Mouse (Mus musculus) megakaryocyte, embryonic 14.5 days (primary cell): ENCODE measurements at regions not wholly inside any gene's neighbourhood (a gene's known extent, or its start where the extent isn't known, plus 50 kb on each side); places are given as distances from the start of the nearest gene placed in this dataset.

Source experiments
- H3K27me3 ChIP-seq: replicated peaks from 2 replicates; pipeline ENCODE3; 2012; ENCODE audit warnings: inconsistent platforms
- H3K36me3 ChIP-seq: replicated peaks from 2 replicates; pipeline ENCODE3; 2012; ENCODE audit warnings: low read length, inconsistent platforms, mixed read lengths
- H3K4me1 ChIP-seq: 2 replicates; pipeline ENCODE4 v1.6.1; 2012; ENCODE audit warnings: inconsistent platforms
- H3K4me3 ChIP-seq: replicated peaks from 2 replicates; pipeline ENCODE3; 2012; ENCODE audit warnings: moderate library complexity, mild to moderate bottlenecking, inconsistent platforms
- H3K9me3 ChIP-seq: 2 replicates; pipeline ENCODE4 v1.6.1; 2012; ENCODE audit warnings: inconsistent platforms
- FLI1 ChIP-seq: IDR thresholded peaks from 2 replicates; pipeline ENCODE4 v1.6.1; 2012; ENCODE audit warnings: low read length, inconsistent platforms, mixed read lengths
- GATA1 ChIP-seq: IDR thresholded peaks from 3 replicates; pipeline ENCODE4 v1.6.1; 2012; ENCODE audit warnings: mixed read lengths, low read length, inconsistent platforms, borderline replicate concordance

DNA sequence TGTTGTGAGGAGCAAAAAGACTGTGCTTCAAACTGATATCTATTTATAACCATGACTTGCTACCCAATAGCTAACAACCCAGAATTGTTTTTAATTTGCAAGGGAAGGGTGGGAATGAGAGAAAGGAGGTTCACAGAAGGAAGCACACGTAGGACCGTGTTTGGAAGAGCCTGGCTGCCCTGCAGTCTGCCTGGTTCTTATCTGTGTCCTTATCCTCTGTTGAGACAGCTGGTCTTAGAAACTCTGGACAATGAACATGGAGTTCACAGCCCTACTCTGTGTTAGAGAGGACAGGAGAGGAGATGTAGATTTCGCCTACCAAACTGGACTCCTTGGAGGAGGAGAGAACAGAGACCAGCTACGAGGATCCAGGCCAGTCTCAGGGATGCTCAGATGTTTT, 141.5 kb upstream of the Jun start:
- H3K9me3 ChIP-seq, result no peaks in the 10 kb centered on the region
- no peaks in the 10 kb centered on the region for H3K27me3 ChIP-seq
- H3K4me3 ChIP-seq, result no peak overlapping the region
- TF ChIP-seq FLI1 (no peak), GATA1 (no peak)
- H3K36me3 ChIP-seq, result no peaks in the 10 kb centered on the region
- H3K4me1 ChIP-seq, result peaks cover 84% of the 10 kb centered on the region

DNA sequence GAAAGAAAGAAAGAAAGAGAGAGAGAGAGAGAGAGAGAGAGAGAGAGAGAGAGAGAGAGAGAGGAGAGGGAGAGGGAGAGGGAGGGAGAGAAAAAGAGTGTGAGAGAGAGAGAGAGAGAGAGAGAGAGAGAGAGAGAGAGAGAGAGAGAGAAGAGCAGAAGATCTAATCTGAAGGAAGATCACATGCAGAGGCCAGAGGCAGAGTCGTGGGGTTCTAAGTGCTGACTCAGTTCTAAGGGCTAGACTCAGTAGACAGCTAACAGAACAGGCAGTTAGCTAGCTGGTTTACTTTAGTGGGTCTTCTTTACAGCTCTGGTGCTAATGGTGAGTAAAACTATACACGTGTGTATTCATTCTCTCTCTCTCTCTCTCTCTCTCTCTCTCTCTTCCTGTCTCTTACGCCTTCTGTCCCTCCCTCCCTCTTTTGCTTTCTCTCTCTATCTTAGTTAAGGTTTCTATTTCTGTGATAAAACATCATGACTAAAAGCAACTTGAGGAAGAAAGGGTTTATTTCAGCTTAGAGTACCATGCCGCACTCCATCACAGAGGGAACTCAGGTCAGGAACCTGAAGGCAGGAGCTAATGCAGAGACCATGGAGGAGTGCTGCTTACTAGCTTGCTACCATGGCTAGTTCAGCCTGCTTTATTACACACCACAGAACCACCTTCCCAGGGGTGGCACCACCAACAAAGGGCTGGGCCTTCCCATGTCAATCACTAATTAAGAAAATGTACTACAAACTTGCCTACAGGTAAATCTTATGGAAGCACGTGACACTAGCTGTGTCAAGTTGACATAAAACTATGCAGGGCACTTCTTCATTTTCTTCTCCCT, 142.8 kb upstream of the Jun start:
- Histone ChIP-seq H3K27me3 (no peaks in the 10 kb centered on the region), H3K4me1 (peaks cover 87% of the 10 kb centered on the region), H3K36me3 (no peaks in the 10 kb centered on the region), H3K4me3 (peak overlapping the region; percentile 77), H3K9me3 (no peaks in the 10 kb centered on the region)
- TF ChIP-seq GATA1, result no peak

DNA sequence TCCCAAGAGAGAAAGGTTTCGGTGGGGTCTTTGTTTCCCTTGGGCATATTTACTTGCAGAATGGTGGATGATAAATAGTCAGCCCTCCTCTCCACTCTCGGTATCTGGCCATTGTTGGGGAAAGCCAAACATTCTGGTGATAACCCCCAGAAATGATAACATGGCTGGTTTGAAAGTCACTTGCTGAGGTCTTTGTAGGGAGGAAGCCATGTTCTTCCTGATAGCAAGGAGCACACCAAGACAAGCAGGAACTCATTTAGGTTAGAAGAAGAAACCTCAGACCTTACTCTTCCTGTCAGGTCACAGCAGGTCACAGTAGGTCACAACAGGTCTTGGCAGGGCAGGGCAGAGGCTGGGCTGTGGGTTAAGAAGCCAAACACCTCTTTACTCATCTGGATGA, 144.1 kb upstream of the Jun start:
- no peaks in the 10 kb centered on the region for H3K27me3 ChIP-seq
- no peaks in the 10 kb centered on the region for H3K36me3 ChIP-seq
- no peak for TF ChIP-seq GATA1
- TF ChIP-seq FLI1, result no peak
- H3K4me1 ChIP-seq, result peaks cover 100% of the 10 kb centered on the region
- no peaks in the 10 kb centered on the region for H3K9me3 ChIP-seq
- peak overlapping the region; percentile 64 for H3K4me3 ChIP-seq

DNA sequence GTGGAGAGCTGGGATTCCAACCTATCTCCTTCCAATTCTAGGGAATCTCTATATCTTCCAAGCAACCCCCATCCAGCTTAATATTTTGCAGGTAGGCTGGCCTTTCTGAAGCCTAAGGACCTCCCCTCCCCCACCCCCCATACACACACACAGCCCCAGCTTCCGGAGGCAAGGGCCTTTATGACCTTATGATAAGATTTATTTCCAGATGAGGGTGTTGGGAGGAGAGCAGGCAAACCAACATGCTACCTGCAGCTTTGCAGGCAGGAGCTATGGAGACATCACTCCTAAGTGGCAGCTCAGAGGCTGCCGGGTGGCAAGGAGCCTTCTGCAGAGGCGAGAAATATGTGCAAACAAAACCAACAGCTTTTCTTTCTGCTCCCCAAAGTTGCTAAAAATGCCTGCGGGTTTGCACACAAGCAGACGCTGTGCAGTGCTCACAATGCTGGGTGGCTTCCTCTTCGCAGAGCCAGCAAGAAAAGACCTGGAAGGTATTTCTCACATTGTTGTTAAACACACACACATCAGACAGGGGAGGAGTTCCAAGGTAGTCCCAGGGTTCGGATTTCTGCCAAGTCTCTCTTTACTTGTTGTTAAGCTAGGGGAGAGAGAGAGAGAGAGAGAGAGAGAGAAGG, 145.2 kb upstream of the Jun start:
- H3K4me3 ChIP-seq, result peak overlapping the region; percentile 46
- TF ChIP-seq FLI1, result no peak
- TF ChIP-seq GATA1, result no peak
- H3K36me3 ChIP-seq, result no peaks in the 10 kb centered on the region
- H3K9me3 ChIP-seq, result no peaks in the 10 kb centered on the region
- H3K4me1 ChIP-seq, result peaks cover 98% of the 10 kb centered on the region
- H3K27me3 ChIP-seq, result no peaks in the 10 kb centered on the region

DNA sequence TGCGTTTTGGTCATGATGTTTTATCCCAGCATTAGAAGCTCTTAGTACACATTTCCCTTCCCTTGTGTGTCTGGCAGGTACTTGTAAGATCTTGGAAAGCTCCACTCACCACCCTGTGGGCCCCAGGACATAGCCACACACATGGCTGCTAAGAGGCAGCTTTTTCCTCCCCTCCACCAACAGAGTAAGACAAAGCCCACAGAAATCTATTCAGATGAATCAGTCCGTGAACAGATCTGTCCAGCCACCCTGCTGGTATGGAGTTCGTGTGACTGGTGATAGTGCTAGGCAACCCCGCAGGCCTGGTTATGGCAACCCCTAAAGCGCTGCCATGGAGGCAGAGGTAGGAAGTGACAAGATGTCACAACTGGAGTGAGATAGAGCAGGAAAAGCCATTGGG, 147.4 kb upstream of the Jun start:
- Histone ChIP-seq H3K4me1 (peaks cover 94% of the 10 kb centered on the region), H3K4me3 (no peak overlapping the region), H3K27me3 (no peaks in the 10 kb centered on the region), H3K36me3 (peaks cover 2% of the 10 kb centered on the region), H3K9me3 (no peaks in the 10 kb centered on the region)
- TF ChIP-seq FLI1 (no peak), GATA1 (no peak)

DNA sequence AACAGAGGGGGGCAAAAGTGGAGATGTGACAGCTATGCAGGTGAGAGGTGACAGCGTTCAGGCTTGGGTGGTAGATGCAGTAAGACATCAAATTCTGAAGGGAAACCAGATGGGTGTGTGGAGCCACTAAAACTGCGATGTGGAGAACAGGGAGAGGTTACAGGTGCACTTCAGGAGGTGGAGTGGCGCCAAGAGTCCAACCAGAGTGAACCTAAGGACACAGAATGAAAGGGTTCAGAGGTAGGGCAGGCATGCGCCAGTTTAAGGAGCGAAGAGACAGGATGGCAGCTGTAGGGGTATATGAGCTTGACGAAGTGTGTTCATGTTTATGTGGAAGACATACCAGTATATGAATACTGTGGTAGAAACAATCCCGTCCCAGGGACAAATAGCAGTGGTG, 148.1 kb upstream of the Jun start:
- no peak for TF ChIP-seq GATA1
- no peaks in the 10 kb centered on the region for H3K9me3 ChIP-seq

DNA sequence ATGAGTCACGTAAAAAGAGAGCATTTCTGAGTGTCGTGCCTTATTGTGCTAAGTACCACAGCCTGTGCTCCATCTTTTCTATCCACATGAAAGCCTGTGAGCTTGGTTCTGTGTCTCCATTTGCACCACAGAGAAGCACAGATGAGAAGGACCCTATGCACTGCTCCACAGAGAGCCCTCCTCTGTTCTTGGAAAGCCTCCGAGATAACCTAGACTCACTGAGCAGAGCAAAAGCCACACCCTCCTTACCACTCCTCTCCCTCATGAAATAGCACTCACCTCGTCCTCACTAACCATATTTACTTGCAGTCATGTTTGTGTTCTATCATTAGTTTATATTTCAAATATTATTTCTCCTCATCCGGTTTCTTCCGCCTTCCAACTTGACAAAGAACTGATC, 150.5 kb upstream of the Jun start:
- peaks cover 2% of the 10 kb centered on the region for H3K36me3 ChIP-seq
- 0 out of 2 replicates have a peak, but pooled peaks cover 3% of the 10 kb centered on the region for H3K9me3 ChIP-seq
- H3K4me3 ChIP-seq, result no peak overlapping the region
- peaks cover 89% of the 10 kb centered on the region for H3K4me1 ChIP-seq
- TF ChIP-seq FLI1, result no peak
- no peak for TF ChIP-seq GATA1
- no peaks in the 10 kb centered on the region for H3K27me3 ChIP-seq

More for the DNA sequence above, 148.1 kb upstream of the Jun start:
- no peaks in the 10 kb centered on the region for H3K27me3 ChIP-seq
- H3K4me3 ChIP-seq, result no peak overlapping the region
- H3K36me3 ChIP-seq, result peaks cover 2% of the 10 kb centered on the region
- peaks cover 89% of the 10 kb centered on the region for H3K4me1 ChIP-seq

DNA sequence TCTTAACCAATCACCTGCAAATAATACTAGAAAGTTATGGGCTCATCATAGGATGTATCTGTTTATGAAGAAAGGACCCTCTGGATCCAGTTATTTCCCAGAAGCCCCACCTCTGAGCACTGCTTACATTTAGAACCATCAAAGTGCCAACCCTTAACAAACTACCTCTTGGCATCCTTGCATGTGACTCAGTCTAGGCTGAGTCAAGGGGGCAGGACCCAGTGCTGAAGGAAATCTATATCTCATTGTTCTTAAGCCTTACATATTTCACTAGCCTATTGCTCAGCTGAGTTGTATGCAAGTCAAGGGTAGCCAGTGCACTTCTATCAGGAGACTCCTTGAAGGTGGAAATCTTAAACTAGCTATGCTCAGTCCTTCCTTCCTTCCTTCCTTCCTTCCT, 151.6 kb upstream of the Jun start:
- Histone ChIP-seq H3K4me1 (peaks cover 89% of the 10 kb centered on the region), H3K4me3 (no peak overlapping the region)
- TF ChIP-seq GATA1, result no peak
- no peak for TF ChIP-seq FLI1

DNA sequence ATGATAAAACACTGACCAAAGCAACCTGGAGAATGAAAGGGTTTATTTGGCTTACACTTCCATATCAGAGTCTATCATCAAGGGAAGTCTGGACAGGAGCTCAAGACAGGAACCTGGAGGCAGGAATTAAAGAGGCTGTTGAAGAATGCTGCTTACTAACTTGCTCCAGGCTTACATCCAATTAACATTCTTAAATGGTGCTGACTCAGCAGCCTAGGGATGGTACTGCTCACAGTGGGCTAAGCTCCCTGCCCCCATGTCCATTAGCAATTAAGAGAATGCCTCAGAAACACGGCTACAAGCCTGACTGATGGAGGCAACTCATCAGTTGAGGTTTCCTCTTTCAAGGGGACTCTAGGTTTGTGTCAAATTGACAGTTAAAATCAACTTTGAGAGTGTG, 153.3 kb upstream of the Jun start:
- Histone ChIP-seq H3K4me1 (peaks cover 87% of the 10 kb centered on the region), H3K4me3 (no peak overlapping the region), H3K27me3 (no peaks in the 10 kb centered on the region), H3K36me3 (peaks cover 2% of the 10 kb centered on the region), H3K9me3 (0 out of 2 replicates have a peak, but pooled peaks cover 3% of the 10 kb centered on the region)
- TF ChIP-seq FLI1 (no peak), GATA1 (no peak)

More for the DNA sequence above, 151.6 kb upstream of the Jun start:
- H3K27me3 ChIP-seq, result no peaks in the 10 kb centered on the region
- H3K36me3 ChIP-seq, result peaks cover 2% of the 10 kb centered on the region
- 0 out of 2 replicates have a peak, but pooled peaks cover 3% of the 10 kb centered on the region for H3K9me3 ChIP-seq

DNA sequence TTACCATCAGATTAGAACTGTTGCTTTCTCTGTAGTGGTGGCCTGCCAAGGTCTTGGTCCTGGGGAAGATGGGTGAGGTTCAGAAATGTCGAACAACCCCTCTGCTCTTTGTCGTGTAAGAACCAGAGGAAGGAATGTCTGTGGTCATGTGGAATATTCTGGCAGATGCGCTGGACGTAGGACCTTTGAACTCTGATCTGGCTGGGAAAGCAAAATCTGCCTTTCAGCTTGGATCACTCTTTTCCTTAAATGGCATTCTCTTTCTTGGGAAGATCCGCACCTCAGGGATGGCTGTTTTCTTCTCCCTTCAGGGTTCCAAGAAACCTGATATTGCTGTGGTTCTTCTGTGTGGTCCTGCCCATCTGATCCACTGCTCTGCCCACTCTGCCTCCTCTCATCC, 155.8 kb upstream of the Jun start:
- no peak for TF ChIP-seq GATA1
- TF ChIP-seq FLI1, result no peak
- peaks cover 2% of the 10 kb centered on the region for H3K36me3 ChIP-seq
- H3K4me3 ChIP-seq, result no peak overlapping the region
- H3K4me1 ChIP-seq, result peaks cover 89% of the 10 kb centered on the region
- H3K9me3 ChIP-seq, result 0 out of 2 replicates have a peak, but pooled peaks cover 3% of the 10 kb centered on the region
- no peaks in the 10 kb centered on the region for H3K27me3 ChIP-seq
